In the genomic region with DNA sequence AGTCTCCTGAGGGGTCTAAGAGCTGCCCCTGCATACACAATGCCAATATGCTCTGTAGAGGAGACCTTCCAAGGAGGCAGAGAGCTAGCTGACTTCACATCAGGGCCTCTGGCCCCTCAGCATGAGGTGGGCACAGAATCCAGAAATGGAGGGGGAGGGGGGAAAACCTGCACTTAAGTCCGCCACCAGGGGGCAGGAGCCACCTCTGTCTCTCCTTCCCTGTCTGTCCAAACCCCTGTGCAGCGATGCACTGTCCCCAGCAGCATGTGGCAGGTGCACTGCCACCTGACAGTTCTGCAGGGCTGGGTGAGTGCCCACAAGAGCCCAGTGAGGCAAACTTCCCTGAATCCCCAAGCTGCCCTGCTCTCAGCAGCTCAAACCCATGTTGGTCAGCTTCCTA, we compare ENCODE assay signal across 8 mouse cellular contexts. TPM values are rescaled to one million over a fixed set of nuclear protein-coding genes. Genes with fewer than 3 reads are reported as not detected.
DNase-seq lines count a peak whose midpoint lies in the region; ATAC-seq lines count a peak whose summit lies in the region.

No protein-coding gene starts in this region.

- 0% methylated on average over 2 of the region's 2 CpGs for WGBS in midbrain, embryonic 12.5 days

- DNase-seq in gastrocnemius, adult 18-20 months (ENCODE audit: low spot score), result peak; percentile 29
- DNase-seq in gastrocnemius, postnatal 36 days, result no peak
- DNase-seq in brain, adult 2 months (ENCODE audit: low read depth, low spot score), result peak; percentile 59
- DNase-seq in heart, postnatal 14 days, result peak; percentile 57 to 70
- DNase-seq in layer of hippocampus, postnatal 14 days (ENCODE audit: low spot score in 2 of 2), result peak; percentile 31
- peak; percentile 63 for DNase-seq in splenic B cell, adult 2 months (ENCODE audit: low read depth, low spot score)

- no peak overlapping the region for H3K4me3 ChIP-seq in midbrain, embryonic 12.5 days

- H3K27me3 ChIP-seq in midbrain, embryonic 12.5 days, result no peaks in the 10 kb centered on the region
- no peaks in the 10 kb centered on the region for H3K27me3 ChIP-seq in splenic B cell, adult 2 months (ENCODE audit: control insufficient read depth, insufficient read depth, low read length, poor library complexity, severe bottlenecking)

- intact Hi-C loops in gastrocnemius, postnatal 36 days (cut with DNase I), result loop anchor here (2.0 to 10.0 kb wide), 2 partner anchors 134 to 420 kb away; no protein-coding TSS in a partner anchor
- intact Hi-C loops in heart, postnatal 14 days (cut with DNase I), result loop anchor here (2.0 kb wide), 2 partner anchors 136 to 390 kb away; no protein-coding TSS in a partner anchor

- no peak overlapping the region for H3K9ac ChIP-seq in midbrain, embryonic 12.5 days (replicated peaks)

- no peaks in the 10 kb centered on the region for H3K4me1 ChIP-seq in midbrain, embryonic 12.5 days

- no peaks in the 10 kb centered on the region for H3K9me3 ChIP-seq in midbrain, embryonic 12.5 days

- H3K27ac ChIP-seq in midbrain, embryonic 12.5 days (replicated peaks), result no peak overlapping the region

- ATAC-seq in CD4-positive, CD25-positive, alpha-beta regulatory T cell, adult 4 months, result peak; percentile 45
- 0 out of 2 replicates have a peak, but pooled peaks have one; percentile 54 for ATAC-seq in midbrain, embryonic 12.5 days (ENCODE audit: low FRiP score, low read depth)

- no peak overlapping the region for H3K4me2 ChIP-seq in midbrain, embryonic 12.5 days (replicated peaks)

- H3K36me3 ChIP-seq in midbrain, embryonic 12.5 days, result no peaks in the 10 kb centered on the region
- H3K36me3 ChIP-seq in splenic B cell, adult 2 months (ENCODE audit: control insufficient read depth, insufficient read depth, low read length, poor library complexity, severe bottlenecking), result no peaks in the 10 kb centered on the region

RNA-seq across cellular contexts. Expression of a gene that starts 39.0 kb away (rescaled TPM):
- total RNA-seq in gastrocnemius, adult 18-20 months (2021), result under 1 TPM; 0.55 to 0.57 TPM
- under 1 TPM; 0.59 to 0.67 TPM for total RNA-seq in gastrocnemius, postnatal 36 days (2021)
- polyA plus RNA-seq in CD4-positive, CD25-positive, alpha-beta regulatory T cell, adult 4 months (2017; shearing (Covaris generic)), result 1 to 10 TPM; 2.7 to 2.9 TPM
- total RNA-seq in heart, postnatal 14 days (2021), result under 1 TPM; 0.76 to 0.83 TPM
- total RNA-seq in layer of hippocampus, postnatal 14 days (2021), result 1 to 10 TPM; 1.2 to 1.6 TPM
- polyA plus RNA-seq in midbrain, embryonic 12.5 days (2016; fragmentation: Nextera tagmentation; extraction: Ambion mirVana), result 0.62 and 0.66 TPM in 2 replicates

RNA-seq across cellular contexts. Expression of a gene that starts 39.3 kb away (rescaled TPM):
- 1 to 10 TPM; 5.9 to 8.4 TPM for total RNA-seq in gastrocnemius, adult 18-20 months (2021)
- total RNA-seq in gastrocnemius, postnatal 36 days (2021), result 1 to 10 TPM; 6.8 to 7.0 TPM
- 10 to 100 TPM; 57.7 to 68.2 TPM for polyA plus RNA-seq in CD4-positive, CD25-positive, alpha-beta regulatory T cell, adult 4 months (2017; shearing (Covaris generic))
- 1 to 10 TPM; 7.9 to 8.6 TPM for total RNA-seq in heart, postnatal 14 days (2021)
- 10 to 100 TPM; 17.1 to 17.8 TPM for total RNA-seq in layer of hippocampus, postnatal 14 days (2021)
- 50.6 and 54.5 TPM in 2 replicates for polyA plus RNA-seq in midbrain, embryonic 12.5 days (2016; fragmentation: Nextera tagmentation; extraction: Ambion mirVana)

Comparison
In these comparisons a context has a peak if more than half of its experiments do, and no peak if none do; other contexts are left out.
1. DNase-seq: peak in gastrocnemius, adult 18-20 months (single experiment), brain, adult 2 months (single experiment), heart, postnatal 14 days (2 of 2), layer of hippocampus, postnatal 14 days (2 of 2) and splenic B cell, adult 2 months (single experiment); none in gastrocnemius, postnatal 36 days (0 of 2).